Mouse (Mus musculus): Measurements from ENCODE around the gene Uroc1.

Uroc1 gene

GRCm38 (mm10) chr6:90358142-90358541 lies 25.1 kb downstream of the Uroc1 start:
- no peak for DNase-seq (ENCODE audit: low read depth, low spot score)

GRCm38 (mm10) chr6:90359445-90359844 lies 26.4 kb downstream of the Uroc1 start:
- no peak for DNase-seq (ENCODE audit: low read depth, low spot score)

GRCm38 (mm10) chr6:90360024-90360781 lies 27.1 kb downstream of the Uroc1 start:
- DNase-seq (ENCODE audit: low read depth, low spot score) = no peak

GRCm38 (mm10) chr6:90360922-90361614 lies 28.0 kb downstream of the Uroc1 start:
- no peak for DNase-seq (ENCODE audit: low read depth, low spot score)

- no peak for DNase-seq (ENCODE audit: low read depth, low spot score)
These were observed 30.2 kb downstream of the Uroc1 start for GRCm38 (mm10) chr6:90363301-90363700.

DNA sequence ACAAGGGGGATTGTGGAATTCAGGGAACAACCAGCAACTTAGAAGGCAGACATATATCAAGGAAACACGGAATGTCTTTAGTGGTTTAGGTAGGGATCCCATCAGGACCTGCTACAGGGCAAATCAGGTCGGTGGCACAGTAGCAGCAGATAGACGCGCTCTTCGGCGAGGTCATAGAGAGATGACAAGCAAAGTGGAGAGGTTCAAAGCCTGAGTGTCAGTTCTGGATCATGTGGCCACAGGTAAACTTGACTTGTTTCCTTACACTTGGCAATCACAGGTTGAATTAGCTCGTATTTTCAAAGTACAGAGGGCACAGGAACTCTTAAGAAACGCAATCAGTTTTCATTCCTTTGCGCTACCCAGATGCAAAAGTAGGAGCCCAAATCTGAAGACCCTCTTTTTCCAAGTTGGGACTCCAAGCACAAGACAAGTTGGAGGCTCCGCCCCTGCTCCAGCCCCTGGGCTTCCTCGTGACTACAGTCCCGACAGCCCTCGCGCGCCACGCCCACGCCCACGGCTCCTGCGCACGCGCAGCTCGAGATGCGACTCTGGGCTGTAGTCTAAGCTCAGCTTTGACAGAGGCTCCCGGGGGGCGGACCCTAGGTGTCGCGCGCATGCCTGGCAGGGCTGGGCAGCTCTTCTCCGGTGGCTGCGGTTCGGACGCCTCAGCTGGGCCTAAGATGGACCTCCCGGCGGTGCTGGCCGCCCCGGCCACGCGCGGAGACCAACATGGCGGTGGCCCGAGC lies 36.1 kb downstream of the Uroc1 start, which contains the start of gene Zxdc:
TSS of gene Zxdc (plus strand) at position 517 of the 749 bp plus-strand sequence.
- DNase-seq (ENCODE audit: low read depth, low spot score) = peak; percentile 92

- DNase-seq (ENCODE audit: low read depth, low spot score) = no peak
These were observed 36.9 kb downstream of the Uroc1 start for GRCm38 (mm10) chr6:90369725-90370553.

- DNase-seq (ENCODE audit: low read depth, low spot score) = no peak
These were observed 41.6 kb downstream of the Uroc1 start for GRCm38 (mm10) chr6:90374647-90375046.

DNA sequence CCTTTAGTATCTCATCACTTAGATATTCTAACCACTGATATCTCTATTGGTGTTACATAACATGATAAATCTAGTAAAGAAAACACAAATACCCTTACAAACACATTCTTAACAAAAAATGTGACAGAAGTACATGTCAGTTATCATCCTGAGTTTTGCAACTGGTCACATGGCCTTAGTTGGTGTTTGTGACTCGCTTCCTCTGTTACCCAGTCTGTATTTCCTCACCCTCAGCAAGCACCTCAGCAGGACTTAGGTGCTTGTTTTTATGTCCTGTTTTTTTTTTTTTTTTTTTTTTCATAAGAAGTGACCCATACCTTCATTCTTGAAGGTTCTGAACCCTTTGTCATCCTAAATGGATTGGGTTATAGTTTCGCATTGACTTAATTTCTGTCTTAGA lies 44.6 kb downstream of the Uroc1 start:
- no peak for DNase-seq (ENCODE audit: low read depth, low spot score)

- DNase-seq (ENCODE audit: low read depth, low spot score) = no peak
These were observed 48.4 kb downstream of the Uroc1 start for GRCm38 (mm10) chr6:90381465-90381864.

DNA sequence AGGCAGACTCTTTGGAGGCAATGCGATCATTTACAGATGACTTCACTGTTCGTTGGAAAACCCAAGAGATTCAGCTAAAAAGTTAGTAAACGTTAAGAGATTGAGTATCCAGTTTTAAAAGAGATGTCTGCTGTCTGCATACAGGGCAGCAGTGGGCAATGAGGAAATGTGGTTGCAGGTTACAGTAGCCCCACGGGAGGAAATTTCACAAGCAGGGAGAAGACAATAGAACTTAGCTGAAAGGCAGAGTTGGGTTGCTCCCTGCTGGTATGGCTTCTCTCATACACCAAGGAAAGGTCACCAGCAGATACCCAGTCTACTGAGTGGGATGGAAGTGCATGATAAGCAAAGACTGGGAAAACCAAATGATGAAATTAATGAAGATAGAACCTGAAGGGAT lies 57.5 kb downstream of the Uroc1 start:
- no peak for DNase-seq (ENCODE audit: low read depth, low spot score)

- DNase-seq (ENCODE audit: low read depth, low spot score) = no peak
These were observed 60.9 kb downstream of the Uroc1 start for GRCm38 (mm10) chr6:90393948-90394347.

GRCm38 (mm10) chr6:90395751-90396150 lies 62.7 kb downstream of the Uroc1 start:
- DNase-seq (ENCODE audit: low read depth, low spot score) = no peak

GRCm38 (mm10) chr6:90397291-90397690 lies 64.2 kb downstream of the Uroc1 start:
- no peak for DNase-seq (ENCODE audit: low read depth, low spot score)

- DNase-seq (ENCODE audit: low read depth, low spot score) = no peak
These were observed 75.5 kb downstream of the Uroc1 start for GRCm38 (mm10) chr6:90408632-90409031.

GRCm38 (mm10) chr6:90410972-90411371 lies 77.9 kb downstream of the Uroc1 start:
- no peak for DNase-seq (ENCODE audit: low read depth, low spot score)

GRCm38 (mm10) chr6:90411926-90412325 lies 78.8 kb downstream of the Uroc1 start:
- DNase-seq (ENCODE audit: low read depth, low spot score) = no peak
